Mouse (Mus musculus) adrenal gland, postnatal 25 days (tissue): ENCODE results near the gene Epha2. TPM values are rescaled to one million over a fixed set of nuclear protein-coding genes. Genes with fewer than 3 reads are reported as not detected.
A peak's percentile ranks its signal among the peaks of the same experiment; 100 is the strongest.

Source experiments
- DNase-seq: peaks from one replicate; pipeline ENCODE4 v3.0.0; 2021; ENCODE audit warnings: mixed read lengths
- total RNA-seq: library from RNA; stranded (reverse); gene quantifications from 2 replicates; pipeline ENCODE4 v1.2.3, GENCODE M21; 2021

The Epha2 gene
- total RNA-seq, 1 experiment from 2014 or later = 19.3 TPM

GRCm38 (mm10) chr4:141280471-141280870, 20.6 kb upstream of the Epha2 start:
- DNase-seq = no peak

DNA sequence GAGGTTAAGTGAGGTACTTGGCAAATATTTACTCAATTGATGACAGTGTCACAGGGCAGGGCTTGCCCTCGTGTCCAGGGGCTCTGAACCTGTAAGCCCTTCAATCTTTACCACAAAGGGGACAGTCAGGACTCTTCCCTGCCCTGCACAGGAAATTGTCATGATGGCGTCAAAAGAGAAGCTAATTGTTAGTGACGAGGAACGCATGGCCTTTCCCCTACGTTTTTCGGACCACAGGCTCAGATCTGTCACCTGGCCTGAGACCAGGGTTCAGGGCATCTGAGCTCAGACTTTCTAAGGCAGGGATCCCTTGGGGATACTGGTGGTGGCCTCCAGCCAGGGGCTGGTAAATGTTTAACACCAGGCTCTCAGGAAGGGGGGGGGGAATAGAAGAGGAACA, 19.9 kb upstream of the Epha2 start:
- DNase-seq = no peak

GRCm38 (mm10) chr4:141281578-141281977, 19.5 kb upstream of the Epha2 start:
- no peak for DNase-seq

DNA sequence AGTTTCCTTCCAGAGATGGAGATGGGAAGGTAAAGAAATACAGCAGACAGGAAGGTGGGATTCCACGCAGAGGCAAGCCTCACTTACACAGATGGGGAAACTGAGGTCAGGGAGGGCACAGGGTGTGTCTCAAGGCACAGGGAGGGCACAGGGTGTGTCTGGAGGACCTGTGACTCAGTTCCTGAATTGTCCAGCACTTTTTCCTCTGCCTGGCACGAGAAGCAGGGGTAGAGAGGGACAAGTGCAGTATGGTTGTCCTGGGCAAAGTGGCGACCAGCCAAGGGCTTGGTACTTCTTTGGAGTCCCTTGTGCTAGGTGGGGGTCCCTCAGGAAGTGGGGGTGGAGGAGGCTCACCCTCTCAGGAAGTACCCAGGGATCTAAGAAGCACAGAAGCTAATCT, 19.0 kb upstream of the Epha2 start:
- no peak for DNase-seq

DNA sequence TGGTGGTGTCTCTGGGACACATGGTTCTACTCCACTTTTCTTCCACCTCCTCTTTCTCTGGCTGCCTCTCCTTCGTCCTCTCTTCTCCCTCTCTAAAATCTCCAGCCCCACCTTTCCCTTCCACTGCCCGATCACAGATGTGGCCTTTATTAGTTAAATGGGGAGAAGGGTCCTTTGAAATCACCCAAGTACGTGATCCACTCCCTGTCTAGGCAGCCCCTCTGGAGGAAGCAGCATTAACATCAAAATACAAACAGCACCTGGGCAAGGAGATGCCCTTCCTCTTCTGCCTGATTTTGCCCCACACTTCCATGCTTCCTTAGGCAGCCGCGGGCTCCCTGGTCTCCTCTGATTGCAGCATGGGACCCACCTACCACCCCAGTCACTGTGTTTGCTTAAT, 18.4 kb upstream of the Epha2 start:
- DNase-seq = no peak

DNA sequence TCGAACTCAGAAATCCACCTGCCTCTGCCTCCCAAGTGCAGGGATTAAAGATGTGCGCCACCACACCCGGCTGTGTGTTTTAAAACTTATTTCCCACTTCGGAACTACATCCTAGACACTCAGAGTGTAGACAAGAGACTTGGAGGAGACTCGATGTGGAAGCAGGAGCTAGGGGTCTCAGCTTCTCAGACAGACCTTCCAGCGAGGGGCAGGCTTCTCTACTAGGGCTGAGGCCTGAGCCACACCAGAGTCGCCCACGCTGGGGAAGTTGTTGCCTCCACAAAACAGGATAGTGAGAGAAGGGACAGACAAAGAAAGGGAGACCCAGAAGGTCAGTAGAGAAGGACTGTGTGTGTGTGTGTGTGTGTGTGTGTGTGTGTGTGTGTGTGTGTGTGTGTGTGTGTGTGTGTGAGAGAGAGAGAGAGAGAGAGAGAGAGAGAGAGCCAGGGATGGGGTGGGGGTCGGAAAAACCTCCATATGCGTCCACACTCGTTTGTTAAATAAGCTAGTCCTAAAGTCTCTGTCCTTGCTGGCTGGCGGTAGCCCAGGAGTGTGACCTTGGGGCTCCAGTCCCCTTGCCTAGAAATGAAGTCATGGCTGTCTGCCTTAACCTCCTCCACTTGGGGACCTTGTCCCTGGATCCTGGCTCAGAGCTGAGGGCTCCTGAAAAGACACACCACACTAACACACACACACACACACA, 17.7 kb upstream of the Epha2 start:
- peak; percentile 71 for DNase-seq

DNA sequence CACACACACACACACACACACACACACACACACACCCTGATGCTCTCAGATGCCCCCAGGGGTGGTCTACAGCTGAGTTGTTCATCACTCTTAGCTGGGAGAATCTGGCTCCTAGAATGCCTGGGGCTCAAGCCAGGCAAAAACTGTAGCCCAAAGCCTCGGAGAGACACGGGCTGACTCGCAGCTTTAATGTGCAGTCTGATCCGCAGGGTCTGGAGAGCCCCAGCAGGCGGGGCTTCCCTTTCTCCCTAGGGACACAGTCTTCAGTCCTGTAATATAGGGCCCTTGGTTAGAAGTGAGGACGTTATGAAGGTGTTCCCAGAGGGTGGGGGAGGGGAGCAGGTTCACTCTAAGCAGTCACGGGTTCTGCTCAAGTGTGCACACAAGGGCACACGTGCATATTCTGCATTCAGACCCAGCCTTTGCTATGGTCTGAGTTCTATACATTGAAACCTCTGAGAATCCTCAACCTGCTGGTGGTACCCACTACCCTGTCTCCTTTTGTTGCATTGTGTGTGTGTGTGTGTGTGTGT, 17.1 kb upstream of the Epha2 start:
- DNase-seq = no peak

GRCm38 (mm10) chr4:141284486-141284885, 16.6 kb upstream of the Epha2 start:
- no peak for DNase-seq

GRCm38 (mm10) chr4:141285128-141285527, 15.9 kb upstream of the Epha2 start:
- no peak for DNase-seq

DNA sequence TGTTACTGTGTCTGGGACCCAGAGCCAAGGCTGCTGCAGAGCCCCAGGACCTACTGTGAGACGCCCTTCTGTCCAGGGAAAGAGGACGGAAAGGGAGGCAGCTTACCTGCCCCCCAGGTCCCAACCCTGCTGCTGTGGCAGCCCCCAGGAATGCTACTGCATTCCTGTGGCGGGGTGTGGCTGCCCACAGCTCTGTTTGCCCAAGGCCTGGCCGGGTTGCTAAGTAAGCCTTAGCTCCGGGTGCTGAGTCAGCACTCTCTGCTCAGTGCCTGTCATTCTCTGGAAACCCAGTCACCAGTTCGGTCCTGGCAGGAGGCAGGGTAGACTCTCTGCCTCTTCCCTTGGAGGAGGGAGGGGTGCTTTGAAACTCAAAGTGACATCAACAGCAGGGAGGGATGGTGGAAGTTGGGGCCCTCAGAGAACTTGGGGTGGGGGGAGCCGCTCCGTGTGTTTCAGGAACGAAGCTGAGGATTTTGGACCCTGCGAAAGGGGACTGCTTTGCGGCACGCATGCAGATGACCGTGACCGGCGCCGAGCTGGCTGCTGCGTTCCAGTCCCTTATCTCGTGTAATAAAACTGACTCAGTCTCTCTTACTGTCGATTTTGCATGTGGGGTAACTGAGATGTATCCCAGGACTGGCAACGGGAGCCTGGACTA, 14.1 kb upstream of the Epha2 start:
- DNase-seq = peak; percentile 77

DNA sequence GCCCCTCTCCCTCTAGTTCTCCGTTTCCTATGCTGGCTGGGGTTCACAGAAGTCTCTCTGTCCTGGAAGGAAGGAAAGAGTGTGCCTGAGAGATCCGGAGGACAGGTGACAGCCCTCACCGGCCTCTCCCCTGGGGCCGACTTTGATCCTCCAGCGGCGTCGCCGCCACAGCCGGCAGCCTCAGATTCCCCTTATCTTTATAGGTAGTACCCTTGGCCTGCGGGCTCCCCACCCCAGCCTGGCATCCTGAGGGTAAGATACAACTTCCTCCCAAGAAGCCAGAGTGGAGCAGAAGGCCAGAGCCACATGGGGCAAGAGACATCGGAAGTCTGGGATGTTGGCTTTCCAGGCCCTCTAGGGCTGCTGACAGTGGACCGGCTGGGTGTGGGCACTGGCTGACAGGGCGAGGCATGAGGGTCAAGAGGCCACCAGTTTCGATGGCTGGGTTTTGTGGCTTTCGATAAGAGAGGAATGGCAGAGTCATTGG, 13.5 kb upstream of the Epha2 start:
- no peak for DNase-seq

DNA sequence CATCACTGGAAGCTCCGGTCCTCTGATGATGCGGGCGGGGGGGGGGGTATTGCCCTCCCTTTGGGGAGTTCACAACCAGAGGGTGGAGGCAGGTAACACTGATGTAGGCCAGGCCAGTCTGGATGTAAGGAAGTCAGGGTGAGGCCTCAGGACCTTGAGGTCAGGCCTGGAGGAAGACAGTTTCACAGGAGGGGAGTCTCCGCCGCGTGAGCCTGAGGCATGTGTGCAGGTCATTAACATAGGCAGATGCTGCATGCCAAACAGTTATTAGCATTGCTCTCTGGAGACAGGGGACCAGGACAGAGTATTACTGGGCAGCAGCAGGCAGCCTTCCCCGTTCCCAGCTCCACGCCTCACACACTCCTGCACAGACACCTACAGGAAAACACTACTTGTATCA, 12.9 kb upstream of the Epha2 start:
- DNase-seq = no peak

DNA sequence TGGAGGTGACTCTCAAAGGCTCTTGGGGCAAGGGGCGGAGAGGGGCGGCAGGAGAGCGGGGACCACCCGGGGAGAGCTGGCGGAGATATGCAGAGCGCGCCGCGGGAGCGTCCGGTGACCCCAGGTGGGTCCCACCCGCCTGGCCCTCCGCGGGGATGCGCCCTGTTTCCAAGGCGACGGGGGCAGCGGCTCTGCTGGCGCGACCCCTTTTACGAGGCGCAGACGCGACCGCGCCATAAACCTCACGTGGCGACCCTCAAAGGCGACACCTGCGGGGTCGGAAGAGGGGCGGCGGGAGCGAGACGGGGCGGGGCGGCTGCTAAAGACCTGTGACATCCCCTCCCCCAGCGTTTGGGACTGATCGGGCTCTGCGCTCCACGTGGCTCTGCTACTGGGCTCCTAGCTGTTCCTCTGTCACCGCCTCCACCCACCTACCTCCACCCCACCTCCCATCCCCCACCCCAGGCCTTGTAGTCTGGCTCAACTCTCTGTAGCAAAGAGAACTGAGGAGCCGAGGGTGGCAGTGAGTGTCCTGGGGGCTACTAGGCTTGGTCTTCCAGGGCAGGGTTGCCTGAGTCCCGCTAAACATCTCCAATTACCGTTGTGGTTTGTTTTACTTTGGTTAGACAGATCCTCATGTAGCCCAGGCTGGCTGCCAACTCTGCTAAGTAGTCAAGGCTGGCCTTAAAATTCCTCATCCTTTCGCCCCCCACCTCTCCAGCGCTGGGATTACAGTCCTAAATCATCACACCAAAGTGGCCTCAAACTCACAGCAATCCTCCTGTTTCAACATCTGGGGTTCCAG, 9.3 kb upstream of the Epha2 start:
- DNase-seq = no peak

GRCm38 (mm10) chr4:141295774-141296186, 5.3 kb upstream of the Epha2 start:
- no peak for DNase-seq

DNA sequence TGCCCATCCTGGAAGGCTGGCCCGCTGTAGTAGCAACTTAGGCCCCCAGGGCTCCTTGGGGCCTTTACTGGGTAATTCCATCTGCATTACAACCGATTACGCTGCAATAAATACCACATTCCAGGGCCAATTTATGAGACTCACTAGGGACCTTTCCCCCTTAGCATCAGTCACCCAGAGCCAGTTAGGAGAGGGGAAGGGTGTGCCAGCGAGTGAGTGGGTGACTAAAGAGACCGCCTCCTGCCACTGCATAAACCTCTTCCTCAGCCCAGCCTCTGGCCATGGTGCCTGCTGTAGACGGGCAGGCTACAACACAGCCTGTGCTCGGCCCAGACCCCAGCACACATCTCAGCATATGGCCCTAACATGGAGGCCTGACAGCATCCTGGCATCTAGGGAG, 3.1 kb upstream of the Epha2 start:
- DNase-seq = no peak

DNA sequence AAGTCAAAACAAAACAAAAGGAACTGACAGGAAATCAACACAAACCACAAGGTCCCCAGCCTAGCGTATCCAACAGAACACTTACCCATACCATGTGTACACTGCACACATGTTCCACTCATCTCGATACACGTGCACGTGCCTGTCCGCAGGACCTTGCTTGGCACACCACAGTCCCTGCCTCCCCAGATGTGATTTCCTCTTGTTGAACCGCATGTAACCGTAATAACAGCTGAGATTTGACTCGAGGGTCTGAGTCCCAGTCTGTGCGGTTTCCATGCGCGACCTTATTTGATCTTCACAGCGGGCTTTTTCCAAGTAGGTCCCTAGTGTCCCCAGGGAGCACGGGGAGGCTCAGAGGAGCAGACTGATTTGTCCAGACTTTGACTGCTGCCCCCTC, 1.7 kb upstream of the Epha2 start:
- no peak for DNase-seq

DNA sequence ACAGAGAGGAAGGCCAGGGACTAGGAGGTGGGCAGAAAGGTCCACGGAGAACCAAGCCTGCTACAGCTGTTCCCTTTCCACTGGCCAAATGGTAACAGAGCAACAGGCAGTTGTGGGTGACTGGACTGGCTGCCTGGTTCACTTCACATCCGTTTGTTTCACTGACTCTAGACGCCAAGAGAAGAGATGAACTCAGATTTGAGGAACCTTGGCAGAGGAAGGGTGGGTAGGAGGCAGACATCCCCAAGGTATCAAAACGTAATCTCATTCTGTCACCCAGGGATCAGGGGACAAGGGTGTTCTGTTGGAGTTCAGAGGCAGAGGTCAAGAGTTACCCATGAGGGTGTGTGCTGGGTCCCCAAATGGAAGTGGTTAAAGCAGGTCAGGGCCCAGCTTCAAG, 844 bp upstream of the Epha2 start:
- no peak for DNase-seq

GRCm38 (mm10) chr4:141301591-141302427, 769 bp downstream of the Epha2 start:
- no peak for DNase-seq

- DNase-seq = no peak
Observed at GRCm38 (mm10) chr4:141302428-141303401, 1.7 kb downstream of the Epha2 start.

DNA sequence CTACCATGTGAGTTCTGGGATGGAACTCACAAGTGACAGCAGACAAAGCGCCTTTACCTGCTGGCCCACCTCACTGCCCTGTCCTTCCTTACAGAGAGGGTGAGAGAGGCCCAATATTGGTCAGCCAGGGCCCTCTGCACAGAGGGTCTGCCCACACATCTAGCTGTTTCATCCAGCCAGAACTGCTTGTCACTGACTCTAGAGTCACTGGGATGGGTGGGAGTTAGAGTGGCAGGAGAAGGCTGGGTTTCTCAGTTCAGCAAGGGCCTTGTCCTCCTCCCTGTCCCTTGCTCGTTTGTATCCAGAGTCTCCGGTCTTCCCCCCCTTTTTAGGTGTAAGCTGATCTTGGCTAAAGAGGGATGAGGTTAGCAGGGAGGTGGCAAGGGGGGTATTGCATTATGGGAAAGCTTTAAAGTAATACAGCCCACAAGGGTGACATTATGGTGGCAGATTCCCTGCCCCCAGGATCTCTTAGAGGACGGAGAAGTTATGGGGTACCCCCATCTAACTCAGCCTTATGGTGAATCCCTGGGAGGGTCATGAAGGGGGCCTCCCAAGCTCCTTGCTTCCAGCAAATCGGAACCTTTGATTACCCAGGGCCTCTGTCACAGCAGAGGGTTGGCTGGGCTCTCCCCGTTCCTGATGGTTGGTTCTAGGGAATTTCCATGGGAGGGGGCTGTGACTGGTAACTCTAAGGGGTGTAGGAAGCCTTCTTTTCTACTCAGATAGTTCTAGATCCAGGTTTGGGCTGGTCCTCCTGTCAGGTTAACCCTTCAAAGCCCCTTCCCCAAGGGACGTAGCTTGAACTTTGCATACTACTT, 2.6 kb downstream of the Epha2 start:
- DNase-seq = no peak
